Mouse (Mus musculus) layer of hippocampus, adult 8-10 months (tissue): ENCODE measurements at regions not wholly inside any gene's neighbourhood (a gene's known extent, or its start where the extent isn't known, plus 50 kb on each side); places are given as distances from the start of the nearest gene placed in this dataset.

Experiments
- DNase-seq, 2 experiments: peaks; one replicate each; pipeline ENCODE4 v3.0.0; 2022; ENCODE audit warnings: low spot score in 2 of 2

DNA sequence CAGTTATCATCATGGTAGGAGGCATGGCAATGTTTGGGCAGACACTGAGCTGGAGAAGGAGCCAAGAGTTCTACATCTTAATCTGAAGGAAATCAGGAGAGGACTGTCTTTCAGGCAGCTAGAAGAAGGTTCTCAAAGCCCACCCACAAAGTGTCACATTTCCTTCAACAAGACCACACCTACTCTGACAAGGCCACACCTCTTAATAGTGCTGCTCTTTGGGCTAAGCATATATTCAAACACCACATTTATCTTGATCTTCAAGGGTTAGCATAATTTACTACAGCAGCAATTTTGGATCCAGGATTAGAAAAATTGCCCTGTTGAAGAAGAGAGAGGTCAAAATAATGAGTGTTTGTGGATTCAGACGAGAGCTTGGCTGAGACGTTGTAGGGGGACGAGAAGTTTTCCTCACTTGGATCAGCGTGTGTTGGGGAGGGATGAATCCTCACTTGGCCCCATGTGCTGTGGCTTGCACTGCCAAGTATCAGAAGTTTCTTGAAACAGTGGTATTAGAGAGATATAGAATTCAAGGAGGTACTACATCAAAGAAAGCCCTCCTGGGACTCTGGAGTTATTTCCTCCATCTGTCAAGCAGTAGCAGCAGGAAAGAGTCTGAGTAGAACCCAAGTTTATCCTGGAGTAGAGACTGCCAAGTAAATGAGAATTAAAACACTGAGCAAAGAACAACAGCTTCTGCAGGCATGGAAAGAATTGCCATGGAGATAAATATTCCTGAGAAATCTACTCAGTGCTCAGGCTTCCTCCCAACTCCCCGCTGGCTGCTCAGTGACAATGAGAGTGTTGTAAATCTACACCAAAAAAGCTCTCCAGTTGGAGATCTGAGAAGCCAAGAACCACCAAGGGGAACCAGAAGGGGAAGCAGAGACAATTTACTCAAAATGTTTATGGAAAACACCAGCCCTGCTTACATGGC, 549.3 kb downstream of the Dhx35 start:
- DNase-seq: no peak

GRCm38 (mm10) chr2:159354247-159354646, 559.6 kb downstream of the Dhx35 start:
- DNase-seq: no peak

- DNase-seq: no peak
Measured at GRCm38 (mm10) chr2:159356503-159356902, 561.9 kb downstream of the Dhx35 start.

DNA sequence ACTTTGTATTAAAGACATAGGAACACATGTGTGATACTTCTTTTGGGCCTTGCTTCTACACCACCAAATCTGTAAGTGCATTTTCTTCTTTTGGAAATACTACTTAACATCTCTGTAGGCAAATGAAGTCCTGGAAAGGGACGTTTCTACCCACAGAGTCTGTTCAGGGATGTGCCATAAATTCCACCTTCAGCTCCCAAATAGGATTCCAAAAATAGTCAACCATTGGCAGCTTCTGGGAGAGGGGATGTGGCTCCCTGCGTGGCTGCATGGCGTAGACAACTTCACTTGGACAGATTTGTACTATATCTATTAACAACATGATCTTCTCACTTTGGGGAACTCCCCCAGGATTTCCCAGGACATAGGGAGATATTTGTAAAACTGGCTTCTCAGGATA, 566.8 kb downstream of the Dhx35 start:
- no peak for DNase-seq

DNA sequence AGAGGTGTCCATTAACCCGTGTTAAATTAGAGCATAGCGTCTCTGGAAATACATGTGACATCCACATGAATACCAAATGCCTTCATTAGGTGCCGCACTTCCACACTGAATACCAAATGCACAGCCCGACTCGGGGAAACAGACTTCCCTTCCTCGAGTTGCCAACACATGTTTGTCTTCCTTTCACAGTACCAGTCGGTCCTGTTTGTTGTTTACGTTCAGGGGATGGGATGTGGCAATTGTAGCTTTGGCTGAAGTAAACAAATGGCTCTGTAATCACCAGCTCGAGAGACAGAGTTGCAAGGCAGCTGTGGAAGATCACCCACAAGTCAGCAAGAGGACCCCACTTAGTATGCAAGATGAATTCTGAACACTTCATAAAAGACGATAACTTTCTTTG, 598.3 kb downstream of the Dhx35 start:
- DNase-seq: no peak

DNA sequence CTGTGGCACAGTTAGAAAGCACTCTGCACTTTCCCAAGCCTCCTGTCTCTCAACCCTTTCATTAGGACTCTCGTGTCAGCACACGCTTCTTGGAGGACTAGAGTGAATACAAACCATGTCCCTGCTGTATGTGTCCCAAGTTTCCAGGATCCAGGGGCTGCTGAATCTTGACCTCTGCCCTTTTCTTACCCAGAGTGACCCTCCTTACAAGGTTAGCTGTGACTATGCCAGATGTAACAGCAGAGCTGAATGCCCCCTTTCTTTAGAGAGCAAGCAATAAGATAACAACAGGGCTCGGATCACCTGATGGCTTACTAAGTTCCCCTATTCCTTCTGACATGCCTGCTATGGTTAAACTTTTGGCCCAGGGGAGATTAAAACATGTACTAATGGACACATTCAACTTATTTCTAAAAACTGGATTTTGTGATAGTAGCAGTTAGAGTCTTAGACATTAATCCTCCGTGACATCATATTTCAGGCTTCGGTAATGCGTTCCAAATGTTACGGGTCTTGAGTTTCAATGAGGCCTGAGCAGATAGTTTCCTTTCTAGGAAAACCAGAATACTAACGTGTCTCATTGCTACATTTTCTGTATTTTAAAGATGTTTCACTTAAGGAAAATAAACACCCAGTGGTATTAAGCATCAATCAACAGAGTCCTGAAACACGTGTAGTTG, 607.0 kb downstream of the Dhx35 start:
- DNase-seq: no peak

DNA sequence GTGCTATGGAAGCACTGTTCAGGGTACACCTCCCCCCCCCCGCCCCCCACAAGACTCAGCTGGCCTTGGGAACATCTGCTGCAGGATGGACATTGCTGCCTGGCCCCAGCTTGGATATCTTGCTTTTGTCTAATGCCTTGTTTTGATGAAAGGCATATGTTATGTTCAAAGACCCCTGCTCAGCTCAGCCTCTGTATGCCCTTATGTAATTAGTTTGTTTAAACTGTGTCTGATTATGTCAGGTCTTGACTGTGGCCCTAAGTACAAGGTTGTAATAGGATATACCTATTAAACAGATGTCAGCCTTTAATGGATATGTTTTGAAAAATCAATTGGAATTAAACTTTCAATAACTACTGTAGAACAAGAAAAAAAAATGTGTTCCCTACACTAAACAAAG, 610.3 kb downstream of the Dhx35 start:
- DNase-seq: no peak

GRCm38 (mm10) chr2:159414599-159414998, 620.0 kb downstream of the Dhx35 start:
- DNase-seq: no peak

DNA sequence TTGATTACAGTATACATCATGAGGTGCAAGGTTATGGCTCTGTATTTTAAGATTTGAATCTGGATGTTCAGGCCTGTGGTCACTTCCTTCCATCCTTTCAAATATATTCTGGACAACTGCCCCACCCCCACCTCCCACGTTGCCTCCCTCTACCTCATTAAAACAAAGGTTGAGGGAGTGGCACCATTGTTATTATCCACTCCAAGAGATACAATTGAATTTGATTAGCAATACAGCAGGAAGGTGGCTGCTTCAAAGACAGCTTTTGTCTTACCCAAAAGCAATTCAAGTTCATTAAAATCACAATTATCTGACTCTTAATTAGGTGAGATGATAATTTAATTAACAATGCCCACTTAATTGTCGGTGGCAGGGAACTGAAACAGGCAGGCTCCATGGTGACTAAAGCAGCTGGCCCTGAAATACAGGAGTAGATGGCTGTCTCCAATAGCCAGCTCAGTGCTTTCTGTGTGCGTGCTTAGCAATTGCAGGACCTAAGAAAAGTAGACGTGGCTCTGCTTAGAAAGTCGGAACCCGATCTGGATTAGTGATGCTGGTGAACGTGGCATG, 623.8 kb downstream of the Dhx35 start:
- DNase-seq: no peak

DNA sequence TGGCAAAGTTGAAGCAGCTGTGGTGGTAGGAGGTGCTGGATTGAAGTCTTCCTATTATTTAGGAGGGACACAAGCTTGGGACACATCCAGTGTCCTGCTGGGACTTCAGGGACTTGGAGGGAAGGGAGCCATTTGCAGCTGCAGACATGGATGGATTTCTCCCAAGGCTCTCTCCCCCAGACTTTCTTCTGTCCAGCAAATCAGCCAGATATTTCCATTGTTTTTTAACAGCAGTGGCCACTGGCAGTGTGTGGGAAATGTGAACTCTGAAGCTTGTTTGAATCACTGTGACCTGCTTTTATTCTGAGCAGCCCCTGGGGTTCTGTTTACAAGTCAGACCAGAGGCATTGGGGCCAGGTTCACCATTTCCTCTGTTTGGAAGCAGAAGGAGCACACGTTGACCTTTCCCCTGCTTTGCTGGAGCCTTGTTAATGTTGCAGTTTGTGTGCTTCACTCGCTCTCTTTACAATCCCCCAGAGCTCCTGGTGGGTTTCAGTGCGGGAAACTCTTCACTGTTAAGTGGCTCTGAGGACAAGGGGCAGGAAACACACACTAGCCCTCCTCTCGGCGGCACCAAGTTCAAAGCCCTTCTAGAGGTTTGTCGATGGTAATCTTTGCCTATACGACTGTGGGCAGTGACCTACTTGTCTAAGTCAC, 627.8 kb downstream of the Dhx35 start:
- DNase-seq: no peak

- DNase-seq: no peak
Measured at GRCm38 (mm10) chr2:159428201-159428600, 633.6 kb downstream of the Dhx35 start.

- no peak for DNase-seq
Measured at GRCm38 (mm10) chr2:159430577-159431329, 636.1 kb downstream of the Dhx35 start.

GRCm38 (mm10) chr2:159438961-159439360, 644.4 kb downstream of the Dhx35 start:
- no peak for DNase-seq

GRCm38 (mm10) chr2:159443581-159443980, 649.0 kb downstream of the Dhx35 start:
- DNase-seq: peak in 1 of 2 experiments; percentile 16

- no peak for DNase-seq
Measured at GRCm38 (mm10) chr2:159446434-159446833, 651.8 kb downstream of the Dhx35 start.

GRCm38 (mm10) chr2:159446886-159447285, 652.3 kb downstream of the Dhx35 start:
- no peak for DNase-seq

DNA sequence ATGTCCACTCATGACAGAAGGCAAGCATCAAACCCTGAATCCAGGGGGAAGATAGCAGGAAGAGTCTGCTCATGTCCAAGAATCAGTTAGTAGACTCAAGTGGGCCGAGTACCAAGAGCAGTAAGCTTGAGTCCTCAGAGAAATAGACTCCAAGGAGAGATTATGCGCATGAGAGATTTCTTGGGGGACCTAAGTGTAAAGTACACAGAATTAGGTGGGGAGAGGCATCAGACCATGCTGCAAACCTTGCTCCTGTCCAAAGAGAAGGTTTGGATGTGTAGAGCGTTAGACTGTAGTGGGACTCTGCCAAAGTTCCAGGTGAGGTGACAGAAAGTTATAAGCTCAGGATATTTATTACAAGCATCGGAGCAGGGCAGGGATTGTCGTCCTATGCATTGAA, 654.4 kb downstream of the Dhx35 start:
- DNase-seq: no peak

DNA sequence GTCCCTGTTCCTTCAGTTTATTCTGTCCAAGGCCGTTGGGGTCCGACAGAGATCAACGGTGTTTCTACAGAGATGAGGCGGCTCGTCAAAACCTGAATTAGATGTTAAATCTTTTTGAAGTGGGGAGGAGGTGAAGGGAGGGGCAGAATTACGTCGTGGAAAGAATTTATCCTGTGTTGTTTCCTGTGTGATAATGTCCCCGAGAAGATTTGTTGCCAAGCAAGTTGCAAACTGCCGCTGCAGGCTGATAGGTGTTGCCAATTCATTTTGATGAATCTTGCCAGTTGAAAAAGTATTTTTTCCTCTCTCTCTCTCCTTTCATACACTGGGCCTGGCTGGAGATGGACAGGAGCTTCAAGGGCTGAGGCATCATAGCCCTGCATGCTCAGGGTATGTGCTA, 656.8 kb downstream of the Dhx35 start:
- no peak for DNase-seq

DNA sequence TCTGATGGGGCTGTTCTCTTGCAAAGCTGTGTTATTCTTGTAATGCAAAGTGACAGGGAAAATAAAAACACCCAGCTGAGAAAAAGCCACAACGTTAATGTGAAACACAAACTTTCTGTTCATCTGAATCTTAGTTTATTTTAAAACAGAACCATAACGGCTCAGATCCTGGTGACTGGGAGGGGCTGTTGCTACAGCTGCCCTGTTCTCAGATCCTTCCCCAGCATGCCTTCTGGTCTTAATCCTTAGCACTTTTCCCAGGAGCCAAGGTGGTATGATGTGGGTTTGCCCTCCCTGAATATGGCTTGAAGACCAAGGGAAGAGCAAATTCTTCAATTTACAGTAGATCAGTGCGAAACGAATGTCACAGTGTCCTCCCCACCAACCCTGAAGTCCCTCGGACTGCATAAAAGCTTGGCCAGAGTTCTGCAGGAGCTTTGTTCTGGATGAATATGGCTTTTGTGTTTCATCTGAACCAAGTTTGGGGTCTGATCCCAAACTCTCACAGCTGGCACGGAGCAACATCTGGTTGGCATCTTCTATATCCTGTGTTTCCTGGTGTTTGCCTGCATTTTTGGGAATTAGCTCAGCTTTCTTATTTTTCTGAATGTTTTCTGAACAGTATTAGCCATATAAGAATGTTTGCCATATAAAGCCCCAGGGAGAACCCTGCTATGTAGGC, 686.9 kb downstream of the Dhx35 start:
- DNase-seq: no peak

- no peak for DNase-seq
Measured at GRCm38 (mm10) chr2:159491090-159491489, 696.5 kb downstream of the Dhx35 start.

DNA sequence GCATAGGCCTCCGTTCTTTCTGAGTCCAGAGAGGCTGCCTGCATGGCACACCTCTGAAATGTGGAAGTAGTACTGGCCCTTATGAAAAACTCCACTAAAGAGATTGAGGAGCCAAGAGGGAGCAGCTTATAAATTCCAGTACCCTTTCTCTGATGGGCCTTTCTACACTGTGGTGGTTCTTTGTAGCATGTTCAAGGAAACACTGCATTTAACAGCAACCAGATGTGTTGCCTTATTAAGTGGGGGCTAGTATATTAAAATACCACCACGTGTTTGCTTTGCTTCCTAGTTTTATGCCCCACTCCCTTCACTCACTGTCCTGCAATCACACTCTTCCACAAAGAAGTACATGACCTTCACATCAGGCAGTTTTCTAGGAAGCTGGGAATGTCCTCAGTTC, 704.1 kb downstream of the Dhx35 start:
- DNase-seq: no peak
